Mouse (Mus musculus): ENCODE measurements at regions not wholly inside any gene's neighbourhood (a gene's known extent, or its start where the extent isn't known, plus 50 kb on each side); places are given as distances from the start of the nearest gene placed in this dataset.

DNA sequence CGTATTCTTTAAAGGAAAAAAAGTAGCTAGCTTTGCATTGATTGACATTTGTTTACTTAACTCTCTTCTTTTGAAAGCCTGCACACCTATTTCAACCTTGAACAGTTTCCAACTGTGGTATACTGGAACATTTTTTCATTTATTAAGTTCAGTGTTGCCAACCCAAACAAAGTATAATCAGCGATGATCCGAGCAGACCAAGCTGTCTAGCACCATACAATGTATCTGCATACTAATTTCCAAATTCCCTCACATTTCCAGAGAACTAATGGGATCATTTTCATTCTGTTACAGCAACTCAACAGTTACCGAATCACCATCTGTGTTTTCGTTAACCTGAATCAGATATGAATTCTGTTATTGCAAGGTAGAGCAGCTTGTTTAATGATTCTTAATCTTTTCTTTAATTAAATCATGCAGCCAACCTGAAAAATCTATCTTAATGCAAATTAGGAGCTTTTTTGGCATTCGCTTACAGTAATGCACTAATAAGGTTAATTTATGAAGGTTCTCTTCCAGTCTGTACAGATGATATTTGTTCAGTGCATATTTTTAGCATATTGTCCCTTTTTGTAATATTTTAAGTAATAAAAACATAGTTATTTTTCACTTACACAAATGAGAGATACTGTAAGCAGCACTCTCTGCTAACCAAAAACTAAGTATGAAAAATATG lies 719.5 kb upstream of the Zeb2 start:
- no peak for DNase-seq

DNA sequence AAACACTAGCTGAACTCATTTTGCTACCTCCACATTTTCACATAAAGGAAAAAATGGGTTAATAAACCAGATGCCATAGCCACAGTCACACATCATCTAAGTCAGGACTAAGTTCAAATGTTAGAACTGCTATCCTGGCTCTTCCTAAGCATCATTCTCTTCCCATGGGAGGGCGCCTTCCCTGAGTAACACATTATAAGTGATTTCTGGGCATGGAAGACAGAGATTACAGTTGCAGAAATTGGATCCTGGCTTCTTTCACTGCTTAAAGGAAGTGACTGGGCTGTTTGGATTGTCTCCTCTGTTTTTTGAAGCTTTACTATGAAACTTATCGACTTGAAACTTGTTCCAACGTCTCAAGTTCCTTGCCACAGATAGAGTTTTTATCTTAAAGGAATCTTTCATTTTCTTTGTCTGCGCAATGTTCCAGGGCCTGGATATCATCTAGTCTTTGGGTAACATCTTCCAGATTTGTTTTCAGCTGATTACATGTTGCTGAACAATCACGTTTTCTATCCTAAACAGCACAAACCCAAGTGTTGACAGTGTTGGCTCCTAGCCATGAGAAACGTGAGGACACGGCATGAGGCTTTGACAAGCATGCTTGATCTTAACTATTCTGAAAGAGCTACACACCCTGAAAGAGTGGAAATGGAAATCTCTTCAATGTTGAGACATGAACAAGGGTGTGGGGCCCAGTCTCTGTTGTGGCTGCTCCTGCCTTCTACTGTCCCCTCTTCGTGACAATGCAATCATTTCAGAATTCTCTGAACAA lies 700.9 kb upstream of the Zeb2 start:
- peak; percentile 79 for DNase-seq

DNA sequence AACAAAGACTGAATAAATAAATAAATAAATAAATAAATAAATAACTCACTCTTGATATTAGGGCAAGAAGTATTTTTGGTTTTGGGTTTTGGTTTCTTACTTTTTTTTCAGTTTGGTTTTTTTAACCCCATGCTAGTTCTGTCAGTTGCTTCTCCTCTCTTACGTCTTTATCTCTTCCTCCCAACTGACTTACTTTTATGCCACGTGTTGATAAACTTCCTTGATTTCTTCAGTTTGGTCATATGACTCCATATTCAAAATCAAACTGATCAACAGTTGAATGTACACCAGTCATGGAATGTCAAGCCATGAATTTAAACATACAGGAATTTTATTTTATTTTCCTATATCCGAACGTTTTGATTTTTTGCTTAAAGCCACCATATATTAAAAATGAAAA lies 697.5 kb upstream of the Zeb2 start:
- DNase-seq = no peak

DNA sequence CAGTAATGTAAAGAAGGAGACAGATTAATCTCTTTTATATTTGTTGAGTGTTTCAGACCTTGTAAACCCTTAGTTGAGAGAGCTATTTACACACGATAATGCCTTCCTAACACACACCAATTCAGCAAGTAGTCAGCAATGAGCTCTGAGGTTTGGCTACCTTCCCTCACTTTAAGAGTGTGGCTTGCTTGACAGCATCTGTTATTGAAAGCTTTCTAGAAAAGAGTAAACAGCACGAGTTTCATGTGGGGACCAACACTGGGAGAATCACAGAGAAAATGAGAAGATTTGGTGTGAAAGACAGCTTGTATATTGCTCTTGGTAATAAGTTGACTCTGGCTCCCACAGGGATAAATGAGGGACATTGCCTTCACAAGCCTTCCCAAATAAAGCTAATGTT lies 688.1 kb upstream of the Zeb2 start:
- DNase-seq = no peak

DNA sequence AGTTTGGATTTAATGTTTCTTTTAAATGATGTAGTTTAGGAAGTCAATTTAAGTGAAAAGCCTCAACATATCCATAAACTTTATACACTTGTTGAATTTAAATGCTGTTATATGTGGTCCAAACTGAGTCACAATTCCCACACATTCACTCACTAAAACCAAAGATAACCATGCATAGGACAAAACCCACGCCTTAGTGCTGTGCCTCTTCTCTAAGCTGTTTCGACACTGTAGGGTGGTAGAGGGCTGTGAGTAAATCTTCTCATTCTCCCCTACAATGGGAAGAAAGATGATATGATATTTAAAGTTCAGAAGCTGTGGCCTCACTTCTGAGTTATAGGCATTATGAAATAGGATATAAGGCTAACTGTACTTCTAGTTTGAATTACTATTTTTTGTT lies 682.9 kb upstream of the Zeb2 start:
- no peak for DNase-seq

DNA sequence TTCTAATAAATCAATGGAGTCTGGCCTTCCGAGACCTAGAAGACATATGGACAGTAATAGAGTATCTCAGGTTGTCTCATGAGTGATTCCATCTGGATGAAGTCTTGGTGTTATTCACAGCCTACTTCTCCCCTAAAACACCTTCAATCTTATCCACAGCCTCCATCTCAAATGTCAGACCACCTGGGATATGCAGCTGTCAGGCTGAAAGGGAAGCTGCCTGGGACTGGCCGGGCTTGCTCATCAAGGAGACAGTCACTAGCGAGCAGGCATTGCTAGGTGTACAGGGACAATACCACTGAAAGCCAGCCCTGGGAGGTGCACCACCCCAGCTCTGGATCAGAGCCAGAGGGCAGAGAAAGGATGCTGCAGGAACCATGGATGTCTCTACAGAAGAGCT lies 676.4 kb upstream of the Zeb2 start:
- DNase-seq = peak; percentile 56

DNA sequence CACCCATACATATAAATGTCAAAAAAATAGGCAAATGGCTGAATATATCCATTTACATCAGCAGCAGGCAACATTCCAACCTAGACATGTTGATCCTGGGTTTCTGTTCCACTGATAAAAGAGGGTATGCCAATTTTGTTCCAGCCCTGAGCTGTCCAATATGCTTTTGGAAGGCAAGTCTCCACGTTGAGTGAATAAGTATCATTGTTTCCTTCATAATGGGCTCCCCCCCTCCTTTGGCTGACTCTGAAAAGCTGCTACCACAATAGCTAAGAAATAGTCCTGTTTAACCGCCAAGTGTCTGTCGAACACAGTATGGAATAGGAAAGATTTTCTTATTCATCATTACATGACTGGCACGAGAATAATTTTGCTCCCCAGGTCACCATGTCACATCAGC lies 672.5 kb upstream of the Zeb2 start:
- DNase-seq = peak; percentile 30

DNA sequence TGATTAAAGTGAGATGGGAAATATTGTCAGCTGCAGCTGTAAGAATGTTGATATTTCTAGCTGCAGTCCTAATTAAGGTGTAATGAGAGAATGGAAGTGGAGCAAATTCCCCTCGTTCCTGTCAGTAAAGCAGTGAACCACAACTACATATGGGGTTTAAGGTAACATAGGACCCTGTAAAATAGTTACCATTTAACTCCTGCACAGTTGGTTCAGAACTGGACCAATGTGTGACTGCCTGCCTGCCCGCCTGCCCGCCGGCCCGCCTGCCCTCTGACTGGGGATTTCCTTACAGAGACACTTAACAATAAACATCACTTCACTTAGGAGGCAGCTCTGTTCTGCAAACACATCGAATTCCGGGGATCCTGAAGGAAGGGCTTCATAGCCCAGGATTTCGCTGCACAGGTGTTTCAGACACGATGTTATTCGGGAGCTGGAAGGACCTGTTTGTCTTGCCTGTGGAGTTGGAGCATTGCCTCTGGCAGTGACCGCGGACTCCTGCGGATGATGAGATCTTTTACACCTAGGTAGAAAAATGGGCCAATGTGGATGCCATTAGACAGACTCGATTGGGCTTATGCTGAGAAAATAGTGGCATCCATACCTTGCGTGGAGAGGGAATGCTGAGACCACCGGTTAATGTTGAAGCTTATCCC lies 670.7 kb upstream of the Zeb2 start:
- DNase-seq = peak; percentile 83

DNA sequence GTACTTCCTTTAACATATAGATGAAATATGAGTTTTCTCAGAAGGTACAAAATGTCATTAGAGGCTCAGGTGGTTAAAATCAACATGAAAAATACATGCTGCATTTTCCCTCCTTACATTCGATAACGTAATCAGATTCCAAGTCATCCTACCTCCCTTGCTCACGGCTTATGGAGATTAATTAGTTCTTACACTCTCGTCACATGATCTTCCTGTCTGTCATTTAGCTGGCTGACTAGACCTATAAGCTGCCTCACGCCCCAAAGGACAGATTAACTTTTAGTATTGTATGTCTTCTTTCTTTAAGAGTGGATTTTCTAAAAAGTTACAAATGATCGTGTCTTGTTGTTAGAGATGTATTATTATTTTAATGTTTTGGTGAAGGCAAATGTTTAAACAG lies 669.6 kb upstream of the Zeb2 start:
- DNase-seq = peak; percentile 11

DNA sequence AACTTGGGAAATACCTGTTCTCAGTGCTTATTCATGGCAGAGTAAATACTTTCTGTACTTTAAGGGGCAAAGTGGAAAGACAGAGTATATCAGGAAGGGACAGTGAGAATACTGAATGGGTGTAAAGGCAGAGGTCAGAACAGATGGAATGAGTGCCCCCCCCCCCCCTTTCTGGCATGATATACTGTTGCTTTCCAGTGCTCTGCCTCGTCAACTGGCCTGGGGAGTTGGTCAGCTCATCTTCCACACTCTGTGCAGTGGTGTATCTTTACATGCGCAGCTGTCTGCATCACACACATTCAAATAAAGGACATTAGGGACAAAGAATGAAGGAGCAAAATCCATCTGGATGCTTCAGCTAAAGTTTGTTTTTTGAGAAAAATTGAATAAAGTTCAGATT lies 668.5 kb upstream of the Zeb2 start:
- DNase-seq = no peak

DNA sequence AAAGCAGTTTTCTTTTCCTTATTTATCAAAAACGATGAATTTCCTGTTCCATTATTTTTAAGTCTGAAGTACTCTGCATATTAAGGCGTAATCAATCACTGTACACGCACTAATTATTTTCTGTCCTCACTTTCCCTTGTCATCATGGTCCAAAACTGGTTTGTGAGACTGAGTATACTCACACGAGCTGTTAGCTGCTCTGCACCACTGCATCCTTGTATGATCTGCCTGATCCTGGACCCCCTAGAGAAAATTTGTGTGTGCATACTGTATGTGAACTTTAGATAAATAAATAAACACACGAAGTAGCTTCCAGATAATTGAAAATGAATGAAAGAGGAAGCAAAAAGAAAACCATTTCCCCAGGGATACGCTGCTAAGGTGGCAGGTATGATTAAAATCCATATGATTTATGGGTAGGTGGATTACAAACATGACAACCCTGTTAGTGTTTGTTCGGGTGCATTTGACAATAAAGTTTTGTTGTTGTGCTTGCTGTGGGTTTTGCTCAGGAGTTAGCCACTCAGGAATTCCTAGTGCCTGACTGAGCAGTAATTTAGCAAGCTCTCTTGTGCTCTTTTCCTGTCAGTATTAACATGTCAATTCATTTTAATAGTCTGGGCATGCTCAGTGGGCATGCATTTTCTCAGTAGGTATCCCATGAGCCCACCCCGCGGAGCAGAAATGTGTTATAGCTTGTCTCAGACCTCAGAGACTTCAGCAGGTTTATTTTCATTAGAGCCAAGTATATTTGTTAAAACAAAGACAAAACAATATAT lies 666.6 kb upstream of the Zeb2 start:
- peak; percentile 46 for DNase-seq

DNA sequence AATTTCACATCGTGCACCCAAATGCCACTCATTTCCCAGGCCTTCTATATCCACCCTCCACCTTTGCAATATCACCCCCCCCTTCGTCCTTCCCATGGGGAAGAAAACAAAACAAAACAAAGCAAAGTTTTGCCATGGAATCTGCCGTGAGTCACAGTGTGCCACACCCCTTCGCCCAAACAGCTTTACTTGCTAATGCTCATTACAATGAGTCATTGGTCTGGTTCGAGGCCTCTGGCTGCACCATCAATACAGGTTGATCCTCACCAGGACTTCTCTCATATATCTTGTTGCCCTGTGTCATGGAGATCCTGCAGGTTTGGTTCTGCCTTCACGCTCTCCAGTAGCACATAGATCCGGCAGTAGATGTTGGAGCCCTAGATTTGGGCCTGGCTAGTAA lies 660.3 kb upstream of the Zeb2 start:
- DNase-seq = peak; percentile 74

DNA sequence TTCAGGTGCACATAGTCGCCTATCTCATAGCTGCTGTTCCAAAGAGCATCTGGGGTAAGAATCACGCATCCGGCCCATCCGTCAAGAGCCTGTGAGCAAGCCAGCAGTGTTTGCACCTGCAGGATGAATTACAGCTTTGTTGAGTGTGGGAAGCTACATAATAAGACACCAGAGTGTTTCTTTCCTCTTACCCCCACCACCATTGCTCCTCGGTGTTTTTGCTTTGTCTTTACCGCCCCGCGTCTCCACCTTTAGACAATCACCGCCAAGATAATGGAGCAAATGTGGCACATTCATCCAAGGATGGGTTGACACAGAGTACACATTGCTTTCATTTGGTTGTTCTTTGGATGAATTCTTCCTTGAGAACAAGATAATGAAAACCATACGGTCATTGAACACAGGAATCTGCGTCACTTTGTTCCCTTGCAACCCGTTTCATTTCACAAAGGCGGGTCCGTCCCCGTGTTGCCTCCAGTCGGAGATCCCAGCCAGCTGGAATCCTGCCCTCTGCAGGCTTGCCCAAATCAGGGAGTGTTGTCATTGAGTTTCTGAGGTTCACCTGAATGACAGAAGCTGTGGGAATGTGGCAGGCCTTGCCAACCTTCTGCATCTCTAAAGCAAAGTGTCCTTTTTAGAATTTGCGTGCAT lies 659.4 kb upstream of the Zeb2 start:
- peak; percentile 93 for DNase-seq

DNA sequence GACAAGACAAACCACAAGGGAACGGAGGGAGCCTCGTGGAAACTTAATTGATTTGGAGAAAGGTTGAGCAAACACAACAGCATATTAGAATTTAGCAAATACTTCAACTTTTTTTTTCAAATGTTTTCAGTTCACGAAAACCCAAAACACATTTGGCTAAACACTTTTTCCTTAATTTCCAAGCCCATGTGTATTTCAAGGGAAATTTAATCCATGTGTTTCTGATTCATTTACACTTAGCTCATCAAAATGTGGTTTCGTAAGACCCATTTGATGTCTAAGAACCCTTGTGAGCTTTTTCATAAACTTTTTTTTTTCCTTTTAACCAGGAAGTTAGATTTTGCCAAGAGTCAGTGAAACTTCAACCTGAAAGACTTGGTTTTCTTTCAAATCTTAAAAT lies 658.5 kb upstream of the Zeb2 start:
- DNase-seq = no peak

DNA sequence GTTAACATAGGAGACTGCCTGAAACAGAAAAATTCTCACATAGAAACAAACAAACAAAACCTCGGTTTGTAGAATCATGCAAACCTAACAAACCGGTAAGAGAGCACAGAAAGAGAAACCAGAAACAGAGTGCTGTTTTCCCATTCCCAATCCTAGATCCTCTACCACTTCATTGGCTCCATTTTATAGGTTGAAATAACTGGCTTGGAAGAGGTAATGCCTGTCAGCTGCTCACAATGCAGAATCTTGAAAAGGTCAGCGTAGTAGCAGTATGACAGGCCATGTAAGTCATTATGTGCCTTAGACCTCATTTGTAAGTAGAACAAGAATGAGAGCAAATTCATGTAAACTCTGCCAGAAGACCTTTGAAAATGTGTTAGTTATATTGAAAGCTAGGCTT lies 657.2 kb upstream of the Zeb2 start:
- DNase-seq = peak; percentile 60

DNA sequence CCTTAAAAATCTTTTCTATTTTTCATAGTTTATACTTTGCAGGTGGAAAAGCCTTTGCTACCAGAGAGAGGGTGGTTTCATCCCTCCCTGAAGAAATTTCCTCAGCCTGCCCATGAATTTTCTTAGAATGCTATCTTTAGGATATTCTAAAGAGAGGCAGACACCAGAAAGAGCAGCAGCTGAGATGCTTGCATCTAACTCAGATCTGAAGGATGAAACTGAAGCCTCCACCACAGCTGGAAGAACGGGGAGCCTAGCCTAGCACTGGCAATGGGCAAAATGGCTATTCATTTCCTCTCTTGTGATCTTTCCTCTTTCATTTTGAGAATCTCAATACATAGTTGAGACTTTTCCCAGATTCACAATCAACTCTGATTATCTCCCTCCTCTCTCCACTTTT lies 640.0 kb upstream of the Zeb2 start:
- peak; percentile 87 for DNase-seq

DNA sequence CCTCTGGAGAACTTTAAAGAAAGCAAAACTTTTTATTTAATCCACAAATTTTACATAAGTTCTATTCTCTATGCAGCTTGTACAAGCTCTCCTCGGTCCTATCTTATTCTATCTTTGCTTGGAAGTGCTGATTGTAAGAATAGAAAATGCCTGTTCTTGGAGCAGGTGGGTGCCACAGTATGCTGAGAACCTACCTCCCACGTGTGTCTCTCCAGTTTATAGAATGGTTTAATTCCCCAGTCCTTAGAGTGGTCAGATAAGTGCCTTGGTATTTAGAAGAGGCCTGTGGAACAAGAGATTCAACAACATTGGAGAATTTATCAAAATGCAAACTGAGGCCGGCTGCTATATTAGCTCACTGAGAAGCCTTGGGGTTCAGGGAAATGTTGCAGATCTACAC lies 639.2 kb upstream of the Zeb2 start:
- peak; percentile 37 for DNase-seq

DNA sequence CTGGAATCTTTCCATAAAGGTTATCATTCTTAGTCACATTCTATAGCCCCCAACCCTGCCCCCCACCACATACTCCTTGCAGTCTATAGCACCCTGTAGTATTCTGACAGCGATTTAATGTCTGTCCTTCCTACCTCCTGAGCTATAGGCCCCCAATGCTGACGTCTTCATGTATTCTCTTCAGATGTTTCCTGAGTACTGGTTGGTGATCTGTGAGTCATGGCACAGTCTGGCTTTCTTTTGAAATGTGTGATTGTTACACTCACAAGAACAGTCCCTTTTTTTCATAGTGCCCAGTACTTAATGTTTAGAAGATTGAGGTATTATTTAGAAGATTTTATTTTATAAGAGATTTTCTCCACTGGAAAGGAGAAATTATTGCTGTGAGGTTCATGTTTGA lies 634.6 kb upstream of the Zeb2 start:
- peak; percentile 52 for DNase-seq

DNA sequence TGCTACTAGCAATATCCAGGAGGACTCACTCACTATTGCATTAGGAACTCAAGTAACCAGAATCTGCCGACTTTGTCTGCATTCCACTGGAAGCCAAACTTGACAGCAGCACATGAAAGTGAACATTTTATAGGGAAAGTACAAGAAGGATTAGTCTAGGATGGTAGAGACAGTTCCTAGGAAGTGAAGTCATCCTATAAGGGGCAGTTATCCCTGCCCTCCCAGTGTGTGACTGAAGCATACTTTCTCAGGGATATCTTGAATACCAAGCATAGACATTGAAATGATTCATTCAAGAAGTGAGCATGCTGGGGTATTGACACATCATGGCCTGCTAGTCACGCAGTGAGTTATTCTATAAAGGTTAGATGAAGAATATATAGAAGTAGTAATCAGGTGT lies 632.2 kb upstream of the Zeb2 start:
- DNase-seq = peak; percentile 25

DNA sequence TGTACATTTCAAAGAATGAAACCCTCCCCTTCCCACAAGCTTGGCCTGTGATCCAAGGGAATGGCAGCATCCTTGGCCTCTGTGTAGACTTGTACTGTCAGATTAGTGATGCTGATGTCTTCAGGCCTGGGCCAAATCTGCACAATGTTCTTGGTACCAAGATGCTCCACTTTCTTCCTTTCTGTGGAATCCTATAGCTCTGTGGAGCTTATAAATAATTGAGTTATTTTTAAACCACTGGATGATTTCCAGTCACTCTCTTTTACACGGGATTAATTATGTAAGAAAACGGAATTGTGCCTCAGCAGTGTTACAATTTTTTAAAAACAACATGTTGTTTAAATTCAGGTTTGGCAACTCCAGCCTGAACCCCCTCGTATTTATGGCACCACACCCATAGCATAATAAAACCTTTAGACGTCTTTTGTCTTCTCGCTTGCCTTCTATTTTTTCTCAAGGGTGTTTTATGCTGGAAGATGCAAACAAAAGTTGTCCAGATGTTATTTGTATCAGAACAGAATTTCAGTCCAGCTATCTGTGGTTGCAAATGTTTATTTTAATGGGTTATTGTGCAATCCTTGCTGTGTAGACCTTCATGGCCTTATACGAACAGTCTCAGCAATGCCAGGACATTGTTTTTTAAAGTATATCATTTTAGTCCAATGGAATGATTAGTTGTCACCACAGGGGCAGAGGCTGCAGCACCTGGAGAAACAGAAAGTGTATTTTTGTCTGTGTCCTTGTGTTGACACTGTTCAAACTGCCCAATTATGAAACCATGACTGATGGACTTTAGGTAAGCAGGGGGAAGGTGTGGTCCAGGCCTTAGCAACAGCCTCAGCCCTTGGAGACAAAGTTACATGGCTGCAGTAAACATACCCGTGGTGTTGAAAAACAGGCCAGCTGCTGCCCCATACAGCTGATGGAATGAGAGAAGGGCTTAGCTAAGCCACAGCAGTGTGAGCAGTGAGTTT lies 630.4 kb upstream of the Zeb2 start:
- peak; percentile 96 for DNase-seq

DNA sequence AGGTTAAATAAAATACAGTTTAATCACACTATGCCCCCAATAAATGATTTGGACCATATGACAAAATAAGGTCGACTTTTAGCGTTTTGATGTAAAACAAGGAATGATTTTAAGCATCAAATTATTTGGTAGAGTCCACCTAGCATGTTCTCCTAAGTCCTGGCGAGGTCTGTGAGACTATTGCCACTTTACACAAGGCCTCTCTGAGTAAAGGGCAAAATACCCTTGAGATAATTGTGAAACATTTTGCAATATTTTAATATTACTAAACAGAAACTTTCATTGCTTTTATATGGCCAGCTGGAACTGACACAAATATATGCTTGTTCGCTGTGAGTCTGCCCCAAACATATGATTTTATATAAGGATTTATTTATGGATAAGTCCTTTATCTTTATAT lies 629.4 kb upstream of the Zeb2 start:
- peak; percentile 70 for DNase-seq

DNA sequence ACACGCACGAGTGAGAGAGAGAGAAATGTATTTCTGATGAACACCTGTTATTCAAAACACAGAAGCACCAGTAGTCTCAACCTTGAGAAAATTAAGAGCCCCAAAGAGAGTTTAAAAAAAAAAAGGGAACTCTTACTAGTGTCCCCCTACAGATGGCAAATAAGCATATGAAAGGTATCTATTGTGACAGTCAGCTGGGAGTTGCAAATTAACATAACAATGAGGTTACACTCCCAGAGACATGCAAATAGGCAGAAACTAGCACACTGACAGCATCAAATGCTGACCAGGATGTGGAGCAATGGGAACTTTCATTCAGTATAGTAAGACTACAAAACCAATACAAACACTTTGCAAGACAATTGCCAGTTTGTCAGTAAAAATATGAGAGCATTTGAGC lies 619.1 kb upstream of the Zeb2 start:
- peak; percentile 13 for DNase-seq

Data from heart, adult 11 months (tissue).